Mouse (Mus musculus) adrenal gland, postnatal 25 days (tissue): ENCODE results near the gene Auts2. TPM values are rescaled to one million over a fixed set of nuclear protein-coding genes. Genes with fewer than 3 reads are reported as not detected.

ENCODE experiments used
- DNase-seq: peaks from one replicate; pipeline ENCODE4 v3.0.0; 2021; ENCODE audit warnings: mixed read lengths
- total RNA-seq: library from RNA; stranded (reverse); gene quantifications from 2 replicates; pipeline ENCODE4 v1.2.3, GENCODE M21; 2021

Gene Auts2
- total RNA-seq, 1 experiment from 2014 or later: 75.7 TPM

- DNase-seq: no peak
These were observed 825.7 kb downstream of the Auts2 start for GRCm38 (mm10) chr5:131717359-131717965.

GRCm38 (mm10) chr5:131714979-131715378 is 828.2 kb downstream of the Auts2 start:
- no peak for DNase-seq

- no peak for DNase-seq
These were observed 830.7 kb downstream of the Auts2 start for GRCm38 (mm10) chr5:131712441-131712840.

- DNase-seq: peak; percentile 11
These were observed 831.5 kb downstream of the Auts2 start for GRCm38 (mm10) chr5:131711474-131712129.

GRCm38 (mm10) chr5:131710735-131711473 is 832.2 kb downstream of the Auts2 start:
- DNase-seq: no peak

- DNase-seq: no peak
These were observed 835.7 kb downstream of the Auts2 start for GRCm38 (mm10) chr5:131707471-131707870.

GRCm38 (mm10) chr5:131703729-131704128 is 839.4 kb downstream of the Auts2 start:
- no peak for DNase-seq

- no peak for DNase-seq
These were observed 840.2 kb downstream of the Auts2 start for GRCm38 (mm10) chr5:131702840-131703392.

GRCm38 (mm10) chr5:131698900-131699299 is 844.2 kb downstream of the Auts2 start:
- DNase-seq: no peak

GRCm38 (mm10) chr5:131690781-131691180 is 852.4 kb downstream of the Auts2 start:
- DNase-seq: peak; percentile 48

- DNase-seq: no peak
These were observed 856.1 kb downstream of the Auts2 start for GRCm38 (mm10) chr5:131686956-131687618.

- no peak for DNase-seq
These were observed 862.9 kb downstream of the Auts2 start for GRCm38 (mm10) chr5:131680127-131680845.

GRCm38 (mm10) chr5:131679523-131679922 is 863.6 kb downstream of the Auts2 start:
- DNase-seq: no peak

- no peak for DNase-seq
These were observed 865.6 kb downstream of the Auts2 start for GRCm38 (mm10) chr5:131677518-131677917.

GRCm38 (mm10) chr5:131673696-131674095 is 869.4 kb downstream of the Auts2 start:
- peak; percentile 9 for DNase-seq

GRCm38 (mm10) chr5:131665068-131665467 is 878.1 kb downstream of the Auts2 start:
- no peak for DNase-seq

- DNase-seq: no peak
These were observed 878.5 kb downstream of the Auts2 start for GRCm38 (mm10) chr5:131664657-131665056.

- no peak for DNase-seq
These were observed 880.5 kb downstream of the Auts2 start for GRCm38 (mm10) chr5:131662657-131663056.

GRCm38 (mm10) chr5:131658822-131659515 is 884.2 kb downstream of the Auts2 start:
- no peak for DNase-seq

GRCm38 (mm10) chr5:131654206-131654605 is 888.9 kb downstream of the Auts2 start:
- DNase-seq: no peak

- DNase-seq: peak; percentile 5
These were observed 892.7 kb downstream of the Auts2 start for GRCm38 (mm10) chr5:131650381-131650891.
